Mouse (Mus musculus) cerebellum, adult 9-10 months (tissue): ENCODE data around the gene Usp2.
A peak's percentile ranks its signal among the peaks of the same experiment; 100 is the strongest.

Experiments used
- DNase-seq: peaks from one replicate; pipeline ENCODE4 v3.0.0; 2022

Usp2 gene

GRCm38 (mm10) chr9:44075996-44076763 is 9.4 kb downstream of the Usp2 start:
- no peak for DNase-seq

GRCm38 (mm10) chr9:44076764-44077120 is 9.9 kb downstream of the Usp2 start:
- peak; percentile 88 for DNase-seq

DNA sequence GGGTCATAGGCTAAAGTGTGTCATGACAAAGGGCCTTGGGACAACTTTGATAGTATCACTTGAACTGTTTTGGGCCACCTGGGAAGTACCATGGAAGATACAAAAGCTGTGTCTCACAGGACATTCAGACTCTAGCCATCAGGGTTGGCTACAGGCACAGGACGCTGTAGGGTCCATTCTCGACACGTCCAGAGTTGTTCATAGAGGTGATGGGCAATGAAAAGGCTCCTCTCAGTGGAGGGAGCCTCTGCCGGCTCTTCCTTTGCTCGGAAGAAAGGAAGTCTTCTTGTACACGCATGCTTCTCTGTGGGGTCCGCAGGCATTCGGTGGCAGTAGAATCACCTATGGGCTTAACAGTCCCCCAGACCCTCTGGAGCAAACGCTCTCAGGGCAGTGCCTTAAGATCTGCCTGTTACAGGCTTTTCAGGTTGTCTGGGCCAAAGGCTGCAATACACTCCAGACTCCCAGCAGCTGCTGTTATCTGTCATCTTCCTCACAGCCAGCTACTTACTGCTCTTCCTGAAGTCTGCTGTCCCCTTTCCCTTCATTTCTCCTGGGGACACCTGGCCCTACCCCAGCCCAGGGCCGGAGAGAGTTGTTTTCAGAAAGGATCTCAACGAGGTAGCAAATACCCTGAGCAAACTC is 10.6 kb downstream of the Usp2 start:
- peak; percentile 51 for DNase-seq

DNA sequence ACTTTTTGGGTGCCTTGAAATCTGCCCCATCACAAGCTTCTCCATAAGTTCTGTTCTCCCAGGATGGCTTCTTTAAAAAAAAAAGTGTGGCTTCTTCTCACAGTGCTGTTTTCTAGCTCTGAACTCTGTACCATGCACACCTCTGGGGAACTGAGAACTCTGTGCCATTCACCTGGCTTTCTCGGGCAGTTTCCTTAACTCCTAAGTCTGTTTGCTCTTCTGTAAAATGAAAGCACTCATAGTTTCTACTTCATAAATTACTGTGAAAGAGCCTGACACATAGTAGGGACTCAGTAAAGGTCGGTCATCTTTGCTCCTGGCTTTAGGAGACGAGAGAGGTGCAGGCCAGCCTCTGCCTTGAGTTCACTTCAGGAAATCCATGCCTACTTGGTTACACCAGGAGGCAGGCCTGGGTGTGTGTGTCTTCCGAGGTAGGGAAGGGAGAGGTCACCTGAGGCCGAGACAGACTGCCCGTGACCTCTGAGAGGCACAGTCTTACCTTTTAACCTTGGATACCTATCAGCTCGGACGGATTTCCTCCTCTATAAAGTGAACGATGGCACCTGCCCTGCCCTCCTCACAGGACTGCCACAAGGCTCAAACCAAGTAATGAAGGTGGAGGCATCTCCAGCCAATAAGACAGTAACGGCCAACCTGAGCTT is 11.4 kb downstream of the Usp2 start:
- DNase-seq: no peak

GRCm38 (mm10) chr9:44078955-44079756 is 12.3 kb downstream of the Usp2 start:
- peak; percentile 98 for DNase-seq

GRCm38 (mm10) chr9:44079997-44080780 is 13.4 kb downstream of the Usp2 start:
- peak; percentile 64 for DNase-seq

- DNase-seq: peak; percentile 71
Observed at GRCm38 (mm10) chr9:44080953-44081352, 14.1 kb downstream of the Usp2 start.

GRCm38 (mm10) chr9:44081581-44081980 is 14.8 kb downstream of the Usp2 start:
- DNase-seq: peak; percentile 50

DNA sequence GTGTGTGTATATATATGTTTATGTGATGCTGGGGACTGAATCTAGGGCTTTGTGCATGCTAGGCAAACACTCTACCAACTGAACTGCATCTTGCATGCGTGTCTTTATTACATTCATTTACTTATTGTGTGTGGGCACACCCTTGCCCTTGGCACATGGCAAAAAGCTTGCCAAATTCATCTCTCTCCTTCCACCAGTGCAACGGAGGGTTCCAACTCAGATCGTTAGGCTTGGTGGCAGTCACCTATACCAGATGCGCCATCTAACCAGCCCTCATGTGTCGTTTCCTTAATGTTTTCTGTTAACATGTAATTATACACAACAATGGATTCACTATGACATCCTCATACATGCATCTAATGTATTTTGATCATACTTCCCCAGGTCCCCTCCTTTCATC is 15.4 kb downstream of the Usp2 start:
- DNase-seq: no peak

DNA sequence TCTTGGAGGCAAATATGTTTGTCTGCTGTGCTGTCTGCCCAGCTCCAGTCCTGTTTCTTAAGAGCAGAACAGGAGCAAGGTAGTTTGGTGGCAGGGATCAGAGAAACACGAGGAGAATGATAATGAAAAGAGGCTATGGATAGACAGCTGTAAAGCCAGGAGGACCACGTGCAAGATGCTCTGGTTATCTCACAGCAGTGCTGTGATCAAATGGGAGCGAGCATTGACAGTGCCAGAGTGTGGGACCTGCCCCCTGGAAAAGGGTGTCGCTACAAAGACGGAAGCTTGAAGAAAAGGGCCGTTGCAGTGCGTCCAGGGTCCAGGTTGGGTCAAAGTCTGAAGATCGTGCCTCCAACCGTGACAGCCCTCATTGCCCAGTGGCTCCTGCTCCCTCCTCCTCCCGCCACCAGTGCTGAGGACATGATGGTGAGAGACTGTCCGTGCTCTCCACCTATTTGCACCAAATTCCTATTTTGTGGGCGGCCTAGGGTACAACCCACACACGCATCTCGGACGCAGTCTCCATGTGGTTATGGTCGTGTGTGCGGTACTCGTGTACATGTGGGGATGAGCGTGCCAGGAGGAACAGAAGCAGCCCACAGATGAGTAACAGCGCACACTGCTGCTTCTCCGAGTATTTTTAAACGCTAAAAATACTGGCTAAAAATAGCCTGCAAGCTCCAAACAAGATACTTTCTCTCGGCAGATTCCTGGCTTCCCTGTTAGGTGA is 16.7 kb downstream of the Usp2 start:
- DNase-seq: peak; percentile 71

DNA sequence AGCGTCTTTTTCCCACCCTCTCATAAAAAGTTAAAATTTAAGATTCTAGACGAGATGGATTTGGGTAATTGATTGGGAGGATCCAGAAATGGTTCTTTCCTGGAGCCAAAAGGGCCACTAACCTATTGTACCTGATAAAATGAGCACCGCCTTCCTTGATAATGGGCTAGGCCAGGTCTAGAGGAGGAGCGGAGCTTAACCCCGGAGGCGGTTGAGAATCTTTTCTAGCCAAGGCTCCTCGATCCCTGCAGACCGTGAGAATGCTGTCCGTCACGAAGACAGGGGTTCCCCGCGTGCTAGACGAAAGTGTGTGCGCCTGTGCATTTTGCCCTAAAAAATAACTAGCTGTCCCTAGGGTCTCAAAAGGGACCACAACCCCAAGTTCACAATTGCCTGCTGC is 17.4 kb downstream of the Usp2 start:
- no peak for DNase-seq

DNA sequence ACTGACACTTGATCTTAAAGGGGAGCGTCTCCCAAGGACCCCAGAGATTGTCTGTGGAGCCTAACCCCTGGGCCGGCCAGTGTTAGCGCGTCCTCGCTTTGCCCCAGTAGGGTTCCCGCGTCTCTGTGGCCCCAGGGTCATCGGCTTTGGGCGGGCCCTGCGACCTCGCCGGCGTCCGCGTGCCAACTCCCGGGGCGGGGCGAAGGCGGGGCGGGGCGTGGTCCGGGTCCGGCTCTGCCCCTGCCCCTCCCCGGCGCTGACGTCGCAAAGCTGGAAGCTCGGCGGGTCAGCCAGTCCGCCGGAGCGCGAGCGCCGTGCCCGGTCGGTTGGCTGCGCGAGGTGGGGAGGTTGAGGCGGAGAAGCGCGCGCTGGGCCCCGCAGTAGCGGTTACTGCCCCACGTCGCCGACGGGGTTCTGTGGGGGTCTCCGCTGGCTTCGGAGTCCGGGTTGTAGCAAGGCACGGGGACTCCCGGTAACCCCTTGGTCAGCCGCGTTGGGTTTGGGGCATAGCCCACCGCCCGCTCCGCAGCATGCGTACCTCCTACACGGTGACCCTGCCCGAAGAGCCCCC is 17.9 kb downstream of the Usp2 start:
- DNase-seq: peak; percentile 94

DNA sequence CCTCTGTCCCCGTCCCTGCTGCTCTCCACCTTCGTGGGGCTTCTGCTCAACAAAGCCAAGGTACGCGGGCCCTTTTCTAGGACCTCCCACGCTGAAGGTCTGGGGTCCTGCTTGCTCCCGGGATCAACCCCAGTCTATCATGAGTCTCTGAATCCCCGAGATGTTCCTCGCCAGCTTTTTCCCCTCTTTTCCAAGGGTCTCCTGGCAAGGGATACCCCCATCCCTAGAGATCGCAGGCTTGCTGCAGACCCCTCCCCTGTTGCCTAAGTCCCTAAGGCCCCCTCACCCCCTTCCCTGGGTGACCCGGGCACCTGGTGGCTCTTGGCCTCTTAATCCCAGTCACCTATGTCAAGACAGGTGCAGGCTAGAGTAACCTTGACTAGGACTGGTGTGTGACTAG is 18.5 kb downstream of the Usp2 start:
- DNase-seq: peak; percentile 81

- DNase-seq: peak; percentile 97
Observed at GRCm38 (mm10) chr9:44085741-44086665, 19.2 kb downstream of the Usp2 start.

GRCm38 (mm10) chr9:44086960-44087359 is 20.1 kb downstream of the Usp2 start:
- DNase-seq: peak; percentile 61

DNA sequence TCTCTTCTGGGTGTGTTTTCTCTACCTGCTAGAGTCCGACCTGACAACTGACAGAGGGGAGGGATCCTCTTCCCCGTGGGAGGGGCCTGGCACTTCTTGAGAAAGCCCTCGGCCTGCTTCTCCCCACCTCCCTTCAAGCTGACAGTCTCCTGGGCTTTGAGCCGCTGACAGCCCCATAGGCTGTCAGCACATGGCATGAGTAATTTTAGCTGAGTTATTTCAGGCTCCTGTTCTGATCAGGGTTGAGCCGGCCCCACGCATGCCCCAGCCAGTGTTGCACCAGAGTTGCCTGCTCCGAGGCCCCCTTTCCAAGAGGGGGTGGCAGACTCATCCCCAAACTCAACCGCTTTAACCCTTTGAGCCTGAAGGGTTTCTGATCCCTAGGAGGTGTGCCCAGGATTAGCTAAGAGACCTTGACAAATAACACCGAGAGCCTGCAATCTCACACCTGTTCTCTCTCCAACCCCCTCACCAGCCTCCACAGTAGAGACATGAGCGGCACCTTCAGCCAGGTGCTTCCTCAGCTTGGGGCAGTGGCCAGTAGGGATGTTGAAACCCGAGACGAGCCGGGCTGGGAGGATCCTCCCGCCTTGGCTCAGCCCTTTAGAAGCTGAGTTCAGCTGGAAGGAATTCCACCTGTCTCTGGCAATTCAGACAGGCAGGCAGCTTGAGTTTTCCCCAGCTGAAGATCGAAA is 21.1 kb downstream of the Usp2 start:
- DNase-seq: peak; percentile 72

DNA sequence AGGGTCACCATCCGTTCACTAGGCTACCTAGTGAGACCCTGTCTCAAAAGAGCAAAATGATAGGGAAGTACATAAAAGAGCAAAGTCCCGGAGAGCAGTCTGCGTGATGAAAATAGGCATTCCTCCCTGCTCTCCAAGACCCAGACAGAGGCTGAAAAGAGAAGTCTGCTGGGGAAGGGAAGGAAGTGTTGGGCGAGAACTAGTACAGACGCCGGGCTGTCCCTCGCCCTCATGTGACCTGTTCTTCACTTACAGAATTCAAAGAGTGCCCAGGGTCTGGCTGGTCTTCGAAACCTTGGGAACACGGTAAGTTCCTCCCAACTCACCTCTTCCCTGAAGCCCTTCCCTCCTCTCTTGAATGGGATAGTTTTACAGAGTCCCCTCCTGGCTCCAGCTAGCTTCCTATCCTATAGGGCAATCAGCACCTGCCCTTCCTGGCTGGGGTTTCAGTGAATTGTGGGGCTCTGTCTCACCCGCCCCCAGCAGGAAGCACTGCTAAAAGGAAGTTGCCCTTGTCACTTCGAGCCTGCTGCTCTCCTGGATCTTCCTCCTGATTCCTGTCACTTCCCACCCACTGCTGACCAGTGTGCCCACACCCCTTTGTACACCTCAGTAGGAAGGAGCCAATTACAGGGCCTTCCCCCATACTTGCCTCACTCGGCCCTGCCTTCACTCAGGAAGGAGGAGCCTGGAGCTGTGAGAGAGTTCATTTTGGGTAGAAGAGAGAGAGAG is 22.2 kb downstream of the Usp2 start:
- DNase-seq: no peak

- DNase-seq: peak; percentile 89
Observed at GRCm38 (mm10) chr9:44093612-44094503, 27.0 kb downstream of the Usp2 start.
